Mouse (Mus musculus) cerebellum, adult 2 months (tissue): ENCODE results near the gene Tbc1d5.

Source experiments
- CTCF ChIP-seq: fragments of 200-500 bp; IDR thresholded peaks from 2 replicates; pipeline ENCODE4 v1.5.1; 2011; ENCODE audit warnings: low read depth, mild to moderate bottlenecking, control low read depth, low read length, moderate library complexity, borderline replicate concordance; ENCODE audit not compliant: insufficient read depth
- POLR2A ChIP-seq: fragments of 200-500 bp; IDR thresholded peaks from 2 replicates; pipeline ENCODE4 v1.6.1; 2011; ENCODE audit warnings: low read length, control low read depth, borderline replicate concordance; ENCODE audit not compliant: insufficient read depth

DNA sequence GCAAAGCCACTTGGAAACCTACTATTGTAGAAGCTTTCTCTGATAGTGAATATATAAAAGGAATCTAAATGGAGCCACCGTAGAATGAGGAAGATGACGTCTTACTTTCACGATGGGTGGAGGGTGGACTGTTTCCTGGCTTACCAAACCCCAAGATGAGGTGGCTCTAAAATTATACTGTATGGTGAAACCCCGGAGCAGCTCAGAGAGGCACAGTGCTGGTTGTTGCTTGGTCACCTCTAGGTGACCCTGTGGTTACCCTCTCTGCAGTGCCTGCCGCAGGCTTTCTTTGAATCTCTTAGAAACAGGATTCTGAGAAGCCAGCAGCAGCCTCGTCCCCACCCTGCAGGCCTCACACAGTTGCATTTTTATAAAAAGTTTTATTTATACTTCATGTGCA lies 449.6 kb downstream of the Tbc1d5 start:
- TF ChIP-seq CTCF (no peak), POLR2A (no peak)
